Mouse (Mus musculus): ENCODE measurements around the gene Kif26a. TPM values are rescaled to one million over a fixed set of nuclear protein-coding genes. Genes with fewer than 3 reads are reported as not detected.

Gene Kif26a
- total RNA-seq, 2 experiments from 2014 or later = 4.4 to 4.5 TPM

DNA sequence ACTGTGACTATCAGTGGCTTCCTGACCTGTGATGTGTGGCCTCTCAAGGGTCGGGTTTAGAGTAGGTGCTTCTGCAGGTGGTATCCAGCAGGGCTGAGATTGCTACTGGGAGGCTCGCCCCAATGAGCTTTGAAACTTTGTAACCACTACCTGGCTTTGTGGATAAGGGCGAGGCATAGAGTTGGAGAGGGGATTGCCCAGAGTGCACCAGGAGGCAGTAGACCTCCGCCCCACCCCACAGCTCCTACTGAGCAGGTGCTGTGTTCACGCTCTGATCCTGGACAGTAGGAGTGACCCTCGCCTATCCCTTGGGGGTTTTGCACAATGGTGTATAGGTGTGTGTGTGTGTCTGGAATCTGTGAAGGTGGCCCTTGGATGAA lies 18.8 kb downstream of the Kif26a start:
- DNase-seq = no peak

DNA sequence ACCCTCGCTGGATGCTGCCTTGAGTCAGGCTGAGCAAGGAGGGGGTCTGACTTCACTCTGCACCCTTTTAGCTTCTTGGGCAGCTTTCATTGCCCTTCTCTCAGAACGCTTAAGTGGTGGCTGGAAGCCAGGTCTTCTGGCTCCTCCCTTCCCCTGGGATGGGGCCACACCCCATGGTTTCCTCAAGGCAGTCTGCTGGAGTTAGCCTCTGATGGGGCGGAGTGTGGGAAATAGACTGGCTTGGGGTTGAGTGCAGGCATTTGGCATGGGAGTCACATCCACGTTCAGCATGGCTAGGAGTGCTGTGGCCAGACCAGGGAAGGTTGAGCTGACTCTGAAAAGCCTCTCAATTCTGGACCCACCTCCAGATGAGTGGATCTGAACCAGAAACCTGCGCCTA lies 23.2 kb downstream of the Kif26a start:
- no peak for DNase-seq

DNA sequence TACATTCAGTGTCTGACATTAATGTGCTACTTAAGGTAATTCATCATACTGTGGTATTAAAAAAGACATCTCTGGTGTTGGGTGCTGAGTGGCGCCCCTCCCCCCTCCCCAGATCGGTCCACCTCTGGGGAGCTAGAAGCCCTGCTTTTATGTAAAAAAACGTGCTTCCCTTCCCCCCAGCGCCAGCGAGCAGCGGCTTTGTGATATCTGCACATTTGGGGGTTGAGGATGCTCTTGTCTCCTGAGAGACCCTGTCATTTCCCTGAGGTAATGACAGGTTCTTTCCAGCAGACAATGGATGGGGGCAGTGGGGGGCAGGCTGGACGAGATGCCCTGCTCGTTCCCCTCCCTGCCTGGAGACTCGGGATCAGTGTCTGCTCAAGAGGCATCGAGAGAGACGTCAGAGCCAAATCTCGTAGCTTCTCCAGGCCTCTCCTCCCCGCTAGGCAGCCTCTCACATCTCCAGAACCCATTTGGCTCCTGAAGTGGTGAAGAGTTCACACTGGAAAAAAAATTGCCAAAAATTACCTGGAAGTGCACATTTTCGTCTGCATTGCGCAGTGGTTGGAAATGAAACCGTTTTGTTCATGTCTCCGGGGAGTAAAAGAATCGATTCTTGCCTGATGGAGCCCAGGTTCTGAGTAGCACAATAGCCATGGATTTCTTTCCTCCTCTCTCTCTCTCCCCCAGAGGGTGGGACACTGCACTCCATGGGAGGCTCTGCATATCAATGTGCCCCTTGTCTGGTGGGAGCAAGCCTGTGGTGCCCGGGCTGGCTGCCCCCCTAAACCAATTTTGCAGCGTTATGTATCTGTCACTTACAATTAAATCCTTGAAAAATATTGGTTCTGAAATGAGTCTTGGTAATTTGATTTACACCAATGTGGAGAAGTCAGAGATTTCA lies 24.9 kb downstream of the Kif26a start:
- DNase-seq = no peak

DNA sequence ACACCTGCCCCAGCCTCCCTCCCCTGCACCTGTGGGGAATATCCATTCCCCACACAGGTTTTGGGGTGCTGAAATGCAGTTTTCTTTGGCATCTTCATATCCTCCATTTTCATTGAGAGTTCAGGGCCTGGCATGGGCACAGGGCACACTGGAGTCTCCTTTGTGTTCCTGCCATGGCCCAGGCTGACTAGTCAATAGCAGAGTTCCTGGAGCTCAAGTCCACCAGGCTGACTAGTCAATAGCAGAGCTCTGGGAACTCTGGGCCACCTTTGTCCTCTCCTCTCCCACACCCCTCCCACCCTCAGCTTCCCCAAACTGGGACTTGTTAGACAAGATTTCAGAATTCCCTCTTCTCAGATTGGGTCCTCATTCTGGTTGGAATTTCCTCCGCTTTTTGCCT lies 25.6 kb downstream of the Kif26a start:
- no peak for DNase-seq

DNA sequence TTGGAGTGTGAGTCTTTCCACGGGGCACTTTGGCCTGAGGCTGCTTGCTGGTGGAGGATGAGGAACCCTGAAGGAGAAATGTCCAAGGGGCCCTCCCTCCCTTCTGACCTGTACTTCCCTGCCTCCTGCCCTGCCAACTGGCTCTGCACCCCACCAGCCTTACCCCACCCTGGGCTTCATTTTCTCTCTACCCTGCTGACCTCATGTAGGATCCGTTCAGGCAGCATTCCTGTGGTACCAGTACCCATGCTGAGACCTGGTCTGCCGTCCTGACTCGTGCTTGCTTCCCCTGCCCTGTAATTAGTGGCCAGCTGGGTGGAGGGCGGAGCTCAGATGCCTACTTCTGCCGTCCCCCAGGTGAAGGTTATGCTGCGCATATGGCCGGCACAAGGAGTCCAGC lies 26.2 kb downstream of the Kif26a start:
- DNase-seq = no peak

- no peak for DNase-seq
These were observed 31.7 kb downstream of the Kif26a start for GRCm38 (mm10) chr12:112177679-112178078.

DNA sequence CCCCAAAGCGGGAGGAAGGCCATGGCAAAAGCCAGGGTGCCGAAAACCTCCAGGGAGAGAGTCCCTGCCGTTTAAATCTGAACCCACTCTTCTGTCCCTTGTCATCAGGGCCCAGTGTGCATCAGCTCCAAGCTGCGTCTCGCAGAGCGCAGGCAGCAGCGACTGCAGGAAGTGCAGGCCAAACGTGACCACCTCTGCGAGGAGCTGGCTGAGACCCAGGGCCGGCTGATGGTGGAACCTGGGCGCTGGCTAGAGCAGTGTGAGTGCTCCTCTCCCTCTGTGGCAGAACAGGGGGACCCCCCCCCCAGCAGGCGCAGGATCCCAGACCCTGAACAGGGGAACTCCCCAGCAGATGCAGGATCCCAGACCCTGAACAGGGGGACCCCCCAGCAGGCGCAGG lies 33.7 kb downstream of the Kif26a start:
- DNase-seq = no peak

DNA sequence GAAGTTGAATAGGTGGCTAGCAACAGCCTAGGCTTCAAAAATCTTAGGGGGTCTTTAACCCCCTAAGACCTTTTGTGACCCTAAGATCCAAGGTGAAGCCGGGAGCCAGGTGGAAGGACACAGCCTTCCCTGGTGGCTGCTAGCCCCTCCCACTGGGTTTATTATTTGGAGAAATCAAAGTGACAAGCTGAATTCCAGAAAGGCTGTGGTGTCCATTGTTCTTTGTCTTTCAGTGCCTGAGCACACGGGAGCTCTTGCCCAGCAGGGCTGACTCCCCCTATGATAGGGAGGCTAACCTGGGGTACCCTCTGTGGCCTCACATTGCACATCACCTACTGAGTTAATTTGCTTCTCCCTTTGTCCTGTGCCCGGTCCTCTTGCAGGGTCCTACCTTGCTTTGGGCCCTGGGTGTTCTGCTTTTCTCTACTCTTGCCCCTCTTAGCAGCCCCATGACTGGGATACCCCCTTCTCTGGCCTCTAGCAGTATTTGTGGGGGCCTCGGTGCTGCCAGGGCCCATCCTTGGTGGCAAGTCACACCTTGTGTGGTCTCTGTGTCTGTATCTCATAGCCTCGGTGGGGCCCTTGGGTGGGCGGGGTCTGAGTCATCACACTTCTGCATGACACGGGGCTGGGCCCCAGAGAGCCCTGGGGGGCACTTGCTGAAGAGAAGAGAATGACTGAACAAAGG lies 36.1 kb downstream of the Kif26a start:
- no peak for DNase-seq

DNA sequence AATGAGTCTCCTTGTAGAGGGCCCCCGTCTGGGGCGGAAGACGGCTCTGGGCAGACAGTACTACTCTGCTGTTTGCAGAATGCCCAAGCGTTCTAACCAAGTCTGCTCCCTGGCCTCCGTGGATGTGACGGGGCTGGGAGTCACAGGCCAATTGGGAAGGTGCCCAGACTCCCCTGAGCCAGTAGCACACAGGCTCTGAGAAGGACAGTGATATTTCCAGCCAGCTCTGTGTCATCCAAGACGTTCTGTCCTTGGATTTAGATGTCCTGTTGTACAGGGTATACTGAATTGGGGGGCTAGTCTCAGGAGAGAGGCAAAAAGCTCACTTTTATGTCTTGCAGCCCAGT lies 36.6 kb downstream of the Kif26a start:
- DNase-seq = no peak

DNA sequence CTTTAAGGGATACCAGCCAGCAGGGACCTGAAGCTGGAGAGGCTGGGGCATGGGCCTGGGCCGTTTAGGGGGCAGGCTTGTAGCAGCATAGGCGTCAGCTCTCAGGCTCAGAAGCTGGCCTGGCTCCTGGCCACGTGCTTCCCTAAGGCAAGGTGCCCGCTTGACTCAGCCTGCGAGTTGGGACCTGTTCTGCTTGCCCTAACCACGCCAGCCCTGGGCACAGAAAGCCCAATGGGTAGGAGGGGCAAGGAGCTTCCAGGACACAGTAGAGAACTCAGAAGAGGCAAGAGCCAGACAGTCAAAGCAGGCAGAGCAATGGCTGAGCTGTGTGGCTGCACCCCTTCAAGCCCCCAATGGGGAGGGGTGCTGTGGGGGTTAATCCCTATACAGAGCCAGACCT lies 37.7 kb downstream of the Kif26a start:
- DNase-seq = no peak

DNA sequence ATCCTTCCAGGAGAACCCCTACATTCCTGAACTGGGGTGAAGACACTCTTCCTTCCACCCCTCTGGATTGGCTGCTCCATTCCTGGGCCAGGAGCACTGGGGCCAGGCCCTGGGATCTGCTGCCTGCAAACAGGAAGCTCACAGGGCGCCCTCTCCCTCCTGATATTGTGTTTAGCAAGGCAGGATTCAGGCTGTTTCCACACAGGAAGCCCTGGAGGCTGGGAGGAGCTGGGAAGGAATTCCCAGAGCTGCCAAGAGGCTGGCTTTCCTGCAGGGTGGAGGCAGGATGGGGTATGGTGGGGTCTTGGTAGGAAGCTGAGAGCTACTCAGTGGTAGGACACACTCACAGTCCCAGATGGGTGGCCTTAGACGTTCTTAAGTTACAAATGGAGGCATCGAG lies 38.4 kb downstream of the Kif26a start:
- no peak for DNase-seq

GRCm38 (mm10) chr12:112186899-112187298 lies 40.9 kb downstream of the Kif26a start:
- DNase-seq = no peak

GRCm38 (mm10) chr12:112191753-112192152 lies 45.7 kb downstream of the Kif26a start:
- no peak for DNase-seq

DNA sequence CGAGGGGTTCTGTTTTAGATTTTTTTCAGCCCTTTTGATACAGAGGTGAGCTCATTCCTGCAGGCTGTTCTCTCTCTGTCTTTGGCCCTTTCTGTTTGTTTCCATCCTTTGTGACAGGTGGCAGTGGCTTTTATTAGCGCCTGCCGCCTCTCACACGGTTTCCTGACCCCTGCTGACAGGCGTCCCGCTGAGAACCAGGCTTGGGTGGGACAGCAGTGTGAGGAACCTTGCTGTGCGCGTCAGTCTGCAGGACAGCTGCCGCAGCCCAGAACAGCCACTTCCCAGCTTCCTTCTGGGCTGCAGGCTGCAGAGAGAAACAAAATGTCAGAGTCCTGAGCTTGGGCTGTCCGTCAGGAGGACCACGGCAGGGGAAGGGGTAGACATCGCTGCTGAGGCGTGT lies 49.0 kb downstream of the Kif26a start:
- no peak for DNase-seq

- no peak for DNase-seq
These were observed 50.6 kb downstream of the Kif26a start for GRCm38 (mm10) chr12:112196562-112196961.

GRCm38 (mm10) chr12:112199363-112199762 lies 53.4 kb downstream of the Kif26a start:
- no peak for DNase-seq

- DNase-seq = no peak
These were observed 54.0 kb downstream of the Kif26a start for GRCm38 (mm10) chr12:112200045-112200444.

DNA sequence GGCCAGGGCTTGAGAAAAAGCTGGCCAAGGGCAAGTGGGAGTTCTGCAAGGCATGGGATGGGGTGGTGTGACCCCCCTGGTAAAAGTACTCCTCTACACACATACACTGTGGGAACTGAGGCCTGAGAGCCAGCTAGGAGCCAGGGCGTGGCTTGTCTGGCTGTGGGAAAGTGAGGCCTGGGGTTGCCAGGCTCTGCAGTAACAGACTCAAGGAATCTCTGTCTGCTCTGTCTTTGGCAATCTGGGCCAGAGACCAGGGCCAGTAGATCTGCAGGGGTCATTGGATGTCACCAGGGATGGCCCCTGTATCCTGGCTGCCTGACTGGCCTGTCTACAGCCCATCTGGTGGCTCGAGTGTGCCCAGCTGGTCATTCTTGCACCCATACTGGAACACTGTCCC lies 61.2 kb downstream of the Kif26a start:
- DNase-seq = no peak

DNA sequence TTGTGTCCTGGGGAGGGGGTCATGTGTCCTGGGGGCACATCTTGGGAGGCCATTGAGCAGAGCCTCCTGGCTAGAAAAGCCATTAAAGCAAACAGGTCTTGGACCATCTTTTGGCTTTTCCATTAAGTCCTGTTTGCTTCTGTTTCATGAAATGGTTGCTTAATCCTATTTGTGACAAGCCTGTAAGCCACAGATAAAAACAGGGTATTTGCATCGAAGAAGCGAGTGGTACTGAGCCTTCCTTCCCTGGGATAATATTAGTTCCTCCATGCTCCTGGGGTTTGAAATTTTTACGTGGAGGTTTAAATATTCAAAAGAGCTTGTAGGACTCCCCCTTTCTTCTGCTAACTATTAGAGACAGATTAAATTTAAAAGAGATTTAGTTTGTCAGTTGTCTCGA lies 61.7 kb downstream of the Kif26a start:
- DNase-seq = no peak

GRCm38 (mm10) chr12:112210622-112211021 lies 64.6 kb downstream of the Kif26a start:
- no peak for DNase-seq

GRCm38 (mm10) chr12:112214441-112214857 lies 68.4 kb downstream of the Kif26a start:
- no peak for DNase-seq

DNA sequence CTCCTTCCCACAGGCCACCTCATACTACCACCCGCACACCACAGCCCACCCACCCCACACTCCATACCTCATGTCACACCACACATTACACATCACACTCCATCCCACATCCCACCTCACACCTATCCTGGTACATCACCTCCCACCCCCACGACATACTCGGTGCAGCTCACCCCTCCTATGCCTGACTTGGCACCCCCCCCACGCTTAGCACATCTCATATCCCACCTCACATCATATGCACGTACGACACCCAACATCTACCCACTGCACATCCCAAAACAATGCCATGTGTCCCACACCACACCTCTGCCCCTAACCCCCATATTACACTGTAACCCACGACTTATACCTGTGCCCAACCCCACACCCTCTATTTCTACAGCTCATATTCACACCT lies 69.5 kb downstream of the Kif26a start:
- no peak for DNase-seq

- no peak for DNase-seq
These were observed 71.0 kb downstream of the Kif26a start for GRCm38 (mm10) chr12:112217021-112217420.

DNA sequence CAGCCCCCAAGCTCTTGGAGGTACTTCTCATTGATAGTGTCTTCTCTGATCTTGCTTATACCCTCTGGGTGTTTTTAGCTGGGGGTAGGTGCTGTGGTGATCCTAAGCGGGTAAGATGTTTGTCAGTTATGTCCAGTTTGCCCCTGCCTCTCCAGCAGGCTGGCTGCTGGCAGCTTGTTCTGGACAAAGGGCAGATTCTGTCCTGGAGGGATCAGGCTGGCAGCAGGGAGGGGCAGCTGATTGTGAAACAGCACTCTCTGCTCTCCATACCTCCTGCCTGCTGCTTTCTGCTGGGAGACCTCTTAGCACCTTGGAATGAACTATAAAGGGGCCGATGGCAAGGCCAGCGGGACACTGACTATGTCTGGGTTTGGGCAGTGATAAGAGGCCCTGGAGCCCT lies 71.7 kb downstream of the Kif26a start:
- DNase-seq = no peak
